Mouse (Mus musculus): ENCODE data around the gene En2.

The En2 gene

DNA sequence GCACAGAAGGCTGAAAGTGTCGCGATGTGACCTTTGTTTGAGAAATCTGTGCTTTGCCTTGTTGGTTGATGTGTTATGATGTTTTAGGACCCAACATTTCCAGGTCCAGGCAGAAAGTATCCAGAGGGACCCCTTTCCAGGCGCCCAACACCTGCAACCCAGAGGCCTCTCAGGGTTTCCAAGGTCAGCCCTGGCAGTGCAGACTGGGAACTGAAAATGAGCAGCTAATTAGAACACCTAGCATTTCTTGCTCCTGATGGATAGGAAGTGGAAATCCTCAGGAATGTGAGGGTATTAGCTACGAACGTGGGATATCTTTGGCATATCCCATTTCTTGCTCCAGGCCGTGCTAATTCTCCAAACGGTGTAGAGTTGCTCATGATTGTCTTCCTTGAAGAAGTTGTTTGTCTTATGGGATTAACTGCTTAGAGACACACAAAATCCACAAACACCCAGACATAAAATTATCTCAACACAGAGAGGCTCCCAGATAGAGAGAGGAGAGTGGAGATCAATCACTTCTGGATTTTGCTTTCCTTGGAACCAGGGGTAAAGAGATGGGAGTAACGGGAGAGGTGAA, 5.5 kb upstream of the En2 start:
- no peak for DNase-seq (ENCODE audit: low spot score in 2 of 2)

DNA sequence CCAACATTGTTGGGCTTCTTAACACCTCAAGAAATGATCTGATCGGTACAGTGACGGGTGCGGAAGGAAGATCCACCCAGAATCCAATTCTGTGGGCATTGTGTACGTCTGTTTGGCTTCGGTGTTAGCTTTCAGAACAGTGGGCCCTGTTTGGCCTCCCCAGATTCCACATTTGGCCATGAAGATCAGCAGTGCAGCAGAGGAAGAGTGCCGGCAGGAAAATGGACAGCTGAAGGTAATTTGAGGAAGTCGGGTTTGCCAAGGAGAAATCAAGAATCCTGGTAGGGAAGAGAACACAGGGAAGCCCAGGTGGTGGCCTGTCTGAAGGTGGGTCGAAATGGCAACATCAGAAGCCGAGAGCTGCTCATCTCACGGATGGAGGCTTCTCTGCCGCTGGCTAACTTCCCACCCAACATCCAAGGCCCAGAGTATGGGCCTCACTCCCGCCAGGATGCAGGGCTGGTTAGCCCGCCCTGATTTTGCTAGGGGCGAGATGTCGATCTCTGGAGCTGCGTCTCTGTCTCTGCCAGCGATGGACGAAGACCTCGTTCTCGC, 4.0 kb upstream of the En2 start:
- no peak for DNase-seq (ENCODE audit: low spot score in 2 of 2)

DNA sequence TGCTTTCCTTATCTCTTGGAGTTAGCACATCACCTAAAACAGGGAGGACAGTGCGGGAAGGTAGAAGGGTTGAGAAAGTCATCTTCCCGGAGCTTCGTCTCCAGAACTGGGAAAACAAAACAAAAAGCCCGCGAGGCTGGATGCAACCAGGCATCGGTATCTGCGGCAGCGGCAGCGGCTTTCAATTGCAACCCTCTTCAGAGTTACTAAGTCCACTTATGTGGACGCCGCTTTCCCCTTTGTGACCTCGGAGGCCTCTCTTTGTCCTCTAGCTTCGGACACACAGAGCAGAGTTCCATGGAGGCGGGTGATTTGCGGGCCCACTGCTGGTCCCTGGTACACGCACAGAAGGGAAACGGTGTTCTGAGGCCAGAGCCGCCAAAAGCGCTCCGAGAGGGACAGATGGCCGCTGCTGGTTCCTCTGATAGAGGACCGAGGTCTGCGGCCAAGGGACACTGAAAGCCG, 3.5 kb upstream of the En2 start:
- no peak for DNase-seq (ENCODE audit: low spot score in 2 of 2)

DNA sequence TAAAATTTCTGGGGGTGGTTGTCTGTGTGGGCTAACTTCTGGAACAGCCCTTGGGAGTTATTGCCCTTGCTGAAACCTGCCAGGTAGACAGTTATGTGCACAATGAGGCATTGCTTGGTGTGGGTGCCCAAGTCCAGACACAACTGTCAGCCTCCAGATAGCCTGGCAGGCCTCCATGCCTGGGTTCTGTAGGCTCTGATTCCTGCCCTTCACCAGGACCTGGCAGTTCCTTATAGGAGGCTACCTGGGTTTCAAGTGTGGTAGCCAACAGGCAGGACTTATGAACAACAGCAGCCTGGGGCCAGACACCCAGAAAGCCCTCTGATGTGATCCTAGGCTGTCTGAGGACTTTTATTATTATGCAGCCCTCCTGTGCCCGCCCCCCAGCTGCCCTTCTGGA, 1.6 kb upstream of the En2 start:
- no peak for DNase-seq (ENCODE audit: low spot score in 2 of 2)

DNA sequence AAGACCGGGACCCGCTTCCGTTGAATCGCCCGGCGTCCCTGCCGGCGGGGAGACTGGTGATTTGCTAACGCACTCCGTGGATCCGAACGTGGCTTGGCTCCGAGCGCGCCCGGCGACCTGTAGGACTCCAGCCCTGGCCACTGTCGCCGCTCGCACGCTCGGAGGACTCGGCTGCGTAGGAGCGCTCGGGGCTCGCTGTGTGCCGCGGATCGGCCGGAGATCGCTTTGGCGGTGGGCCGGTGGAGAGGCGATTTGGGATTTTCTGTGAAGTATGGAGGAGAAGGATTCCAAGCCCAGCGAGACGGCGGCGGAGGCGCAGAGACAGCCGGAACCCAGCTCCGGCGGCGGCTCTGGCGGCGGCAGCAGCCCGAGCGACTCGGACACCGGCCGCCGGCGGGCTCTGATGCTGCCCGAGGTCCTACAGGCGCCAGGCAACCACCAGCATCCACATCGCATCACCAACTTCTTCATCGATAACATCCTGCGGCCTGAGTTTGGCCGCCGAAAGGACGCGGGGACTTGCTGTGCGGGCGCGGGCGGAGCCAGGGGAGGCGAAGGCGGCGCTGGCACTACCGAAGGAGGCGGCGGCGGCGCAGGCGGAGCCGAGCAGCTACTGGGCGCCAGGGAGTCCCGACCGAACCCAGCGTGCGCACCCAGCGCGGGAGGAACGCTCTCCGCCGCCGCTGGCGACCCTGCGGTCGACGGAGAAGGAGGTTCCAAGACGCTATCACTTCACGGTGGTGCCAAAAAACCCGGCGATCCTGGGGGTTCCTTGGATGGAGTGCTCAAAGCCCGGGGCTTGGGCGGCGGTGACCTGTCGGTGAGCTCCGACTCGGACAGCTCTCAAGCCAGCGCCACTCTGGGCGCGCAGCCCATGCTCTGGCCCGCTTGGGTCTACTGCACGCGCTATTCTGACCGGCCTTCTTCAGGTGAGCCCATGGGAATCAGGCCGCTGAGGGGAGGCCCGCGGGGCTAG, 1.1 kb downstream of the En2 start:
- no peak for DNase-seq (ENCODE audit: low spot score in 2 of 2)

DNA sequence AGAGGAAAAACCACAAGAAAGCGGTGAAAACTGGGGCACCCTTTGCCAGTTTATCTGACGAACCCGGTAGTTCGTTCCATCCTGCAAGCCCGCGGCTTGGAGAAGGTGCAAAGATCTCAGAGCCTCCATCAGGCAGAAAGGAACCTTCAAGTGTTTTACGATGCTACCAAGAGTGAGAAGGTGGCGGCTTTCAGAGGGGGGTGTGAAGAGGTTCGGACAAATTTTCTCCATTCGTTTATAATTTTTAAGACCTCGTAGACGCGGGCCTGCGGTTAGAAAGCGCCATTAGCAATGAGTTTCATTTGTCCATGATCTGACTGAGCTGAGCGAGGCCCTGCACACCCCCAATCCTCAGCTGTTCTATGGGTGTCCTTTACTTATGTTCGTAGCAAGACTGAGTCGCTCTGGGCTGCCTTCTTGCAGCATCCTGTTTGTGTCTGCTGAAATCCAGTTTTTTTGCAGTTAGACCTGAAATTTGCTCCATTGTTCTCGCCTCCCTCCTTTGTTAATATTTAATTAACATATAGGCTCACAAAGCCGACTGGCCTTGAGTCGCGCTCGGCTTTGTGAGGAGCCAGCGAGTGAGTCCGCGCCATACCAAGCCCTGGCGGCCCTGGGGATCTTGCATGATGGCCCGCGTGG, 2.2 kb downstream of the En2 start:
- no peak for DNase-seq (ENCODE audit: low spot score in 2 of 2)

DNA sequence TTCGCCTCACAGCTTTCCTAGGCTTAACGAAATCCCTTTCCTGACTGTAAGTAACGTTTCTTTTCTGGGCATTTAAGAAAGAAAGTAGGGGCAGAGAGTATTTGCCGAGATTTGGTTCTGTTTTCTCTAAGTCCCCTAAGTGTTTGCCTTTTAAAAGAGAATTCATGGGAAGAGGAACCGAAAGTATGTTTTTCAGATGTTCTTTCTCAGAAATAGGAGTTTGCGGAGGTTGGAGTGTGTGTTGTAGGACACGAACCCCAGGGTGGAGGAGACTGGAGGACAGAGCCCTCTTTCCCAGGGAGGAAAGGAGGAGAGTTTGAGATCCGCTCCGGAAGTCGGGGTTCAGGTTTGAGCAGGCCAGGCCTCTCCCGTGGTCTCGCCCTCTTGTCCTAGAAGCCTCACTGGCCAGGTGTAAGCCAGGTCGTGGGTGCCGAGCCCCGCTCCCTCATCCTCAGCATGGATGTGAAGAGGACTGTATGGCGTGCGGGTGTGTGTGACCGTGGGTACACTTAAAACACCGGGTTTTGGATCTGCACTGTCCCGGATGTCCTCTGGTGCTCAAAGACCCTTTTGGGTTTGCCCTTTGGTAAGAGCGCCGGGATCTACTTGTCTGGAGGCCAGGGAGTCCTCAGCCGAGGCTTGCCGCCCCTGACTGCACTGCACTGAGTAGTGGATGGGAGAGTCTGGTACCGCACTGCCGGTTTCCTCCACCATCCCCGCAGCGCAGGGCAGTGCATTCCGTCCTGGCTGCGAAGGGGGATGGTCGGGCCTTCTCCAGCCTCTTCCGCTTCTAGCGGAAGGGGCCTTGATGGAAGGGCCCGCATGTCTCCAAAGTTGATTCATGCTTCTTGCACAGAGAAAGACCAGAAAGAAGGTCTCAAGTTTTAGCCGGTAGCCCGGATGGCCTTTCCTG, 3.0 kb downstream of the En2 start:
- DNase-seq (ENCODE audit: low spot score in 2 of 2), result no peak

DNA sequence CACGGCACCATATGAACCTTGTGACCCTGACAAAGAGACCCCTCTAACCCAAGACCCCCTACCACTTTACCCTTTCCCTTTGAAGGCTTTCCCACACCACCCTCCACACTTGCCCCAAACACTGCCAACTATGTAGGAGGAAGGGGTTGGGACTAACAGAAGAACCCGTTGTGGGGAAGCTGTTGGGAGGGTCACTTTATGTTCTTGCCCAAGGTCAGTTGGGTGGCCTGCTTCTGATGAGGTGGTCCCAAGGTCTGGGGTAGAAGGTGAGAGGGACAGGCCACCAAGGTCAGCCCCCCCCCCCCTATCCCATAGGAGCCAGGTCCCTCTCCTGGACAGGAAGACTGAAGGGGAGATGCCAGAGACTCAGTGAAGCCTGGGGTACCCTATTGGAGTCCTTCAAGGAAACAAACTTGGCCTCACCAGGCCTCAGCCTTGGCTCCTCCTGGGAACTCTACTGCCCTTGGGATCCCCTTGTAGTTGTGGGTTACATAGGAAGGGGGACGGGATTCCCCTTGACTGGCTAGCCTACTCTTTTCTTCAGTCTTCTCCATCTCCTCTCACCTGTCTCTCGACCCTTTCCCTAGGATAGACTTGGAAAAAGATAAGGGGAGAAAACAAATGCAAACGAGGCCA, 3.8 kb downstream of the En2 start:
- no peak for DNase-seq (ENCODE audit: low spot score in 2 of 2)

DNA sequence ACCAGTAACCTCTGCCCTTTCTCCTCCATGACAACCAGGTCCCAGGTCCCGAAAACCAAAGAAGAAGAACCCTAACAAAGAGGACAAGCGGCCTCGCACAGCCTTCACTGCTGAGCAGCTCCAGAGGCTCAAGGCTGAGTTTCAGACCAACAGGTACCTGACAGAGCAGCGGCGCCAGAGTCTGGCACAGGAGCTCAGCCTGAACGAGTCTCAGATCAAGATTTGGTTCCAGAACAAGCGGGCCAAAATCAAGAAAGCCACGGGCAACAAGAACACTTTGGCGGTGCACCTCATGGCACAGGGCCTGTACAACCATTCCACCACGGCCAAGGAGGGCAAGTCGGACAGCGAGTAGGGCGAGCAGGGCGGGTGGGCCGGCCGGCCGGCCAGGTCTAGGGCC, 4.6 kb downstream of the En2 start:
- DNase-seq (ENCODE audit: low spot score in 2 of 2), result no peak

DNA sequence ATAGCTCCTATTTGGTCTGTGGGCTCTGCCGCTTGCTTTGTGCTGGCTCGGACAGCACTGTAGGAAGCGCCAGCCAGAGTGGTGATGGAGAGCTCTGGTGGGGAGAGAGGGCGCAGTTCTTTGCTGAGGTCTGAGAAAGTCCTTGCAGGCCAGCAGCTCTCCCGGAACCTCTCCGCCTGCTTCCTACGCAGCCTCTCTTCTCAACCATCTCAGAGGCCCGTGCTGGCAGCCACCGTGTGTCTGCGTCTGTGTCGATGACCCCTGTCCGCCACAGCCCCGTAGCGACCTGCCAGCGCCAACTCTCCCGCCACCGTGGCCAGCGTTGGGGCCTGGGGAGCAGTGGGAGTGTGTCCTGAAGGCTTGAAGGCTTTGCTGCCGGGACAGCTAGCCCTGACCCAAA, 5.4 kb downstream of the En2 start:
- DNase-seq (ENCODE audit: low spot score in 2 of 2), result no peak

DNA sequence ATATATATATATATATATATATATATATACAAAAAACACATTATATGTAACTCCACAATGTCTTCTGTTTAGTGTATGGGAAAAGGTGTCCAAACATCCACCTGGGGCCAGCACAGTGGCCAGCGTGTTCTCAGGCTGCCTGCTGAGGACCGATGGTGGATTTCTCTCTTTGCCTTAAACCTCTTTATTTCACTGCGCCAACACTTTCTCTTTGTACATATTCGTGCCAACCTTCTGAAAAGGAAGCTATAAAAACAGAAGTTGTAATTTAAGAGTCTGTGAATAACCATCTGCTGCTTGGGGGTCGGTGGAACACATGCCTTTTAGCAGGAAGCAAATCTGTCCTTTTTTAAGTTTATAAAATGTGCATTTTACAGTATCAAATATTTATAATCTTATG, 6.2 kb downstream of the En2 start:
- DNase-seq (ENCODE audit: low spot score in 2 of 2), result no peak

DNA sequence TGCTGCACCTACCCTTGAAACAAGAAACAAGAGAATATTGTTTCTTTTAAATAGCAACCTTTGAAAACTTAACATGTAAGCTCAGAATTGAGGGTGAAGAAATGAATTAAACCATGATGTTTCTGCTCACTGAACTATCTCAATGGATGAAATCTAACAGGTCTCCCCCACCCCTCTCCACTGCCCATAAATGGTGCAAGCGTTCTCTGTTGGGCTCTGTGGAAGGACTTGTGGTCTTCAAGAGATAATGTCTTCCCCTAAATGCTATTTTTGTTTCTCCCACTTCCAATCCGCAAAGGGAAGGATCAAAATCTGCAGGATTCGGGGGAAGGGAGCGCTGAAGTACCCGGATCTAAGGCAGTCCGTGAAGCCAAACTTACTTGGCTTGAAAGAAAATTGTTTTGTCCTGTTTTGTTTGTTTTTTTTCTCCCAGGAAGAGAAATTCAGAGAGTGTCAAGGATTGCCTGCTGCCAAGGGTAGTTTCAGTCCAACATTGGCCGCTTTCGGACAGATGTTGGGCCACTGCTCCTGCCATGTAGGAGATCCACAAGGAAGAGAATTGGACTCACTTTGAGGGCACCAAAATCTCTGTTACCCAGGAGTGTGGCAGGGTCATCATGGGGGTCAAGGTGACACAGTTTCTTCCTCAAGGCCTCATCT, 6.9 kb downstream of the En2 start:
- no peak for DNase-seq (ENCODE audit: low spot score in 2 of 2)

DNA sequence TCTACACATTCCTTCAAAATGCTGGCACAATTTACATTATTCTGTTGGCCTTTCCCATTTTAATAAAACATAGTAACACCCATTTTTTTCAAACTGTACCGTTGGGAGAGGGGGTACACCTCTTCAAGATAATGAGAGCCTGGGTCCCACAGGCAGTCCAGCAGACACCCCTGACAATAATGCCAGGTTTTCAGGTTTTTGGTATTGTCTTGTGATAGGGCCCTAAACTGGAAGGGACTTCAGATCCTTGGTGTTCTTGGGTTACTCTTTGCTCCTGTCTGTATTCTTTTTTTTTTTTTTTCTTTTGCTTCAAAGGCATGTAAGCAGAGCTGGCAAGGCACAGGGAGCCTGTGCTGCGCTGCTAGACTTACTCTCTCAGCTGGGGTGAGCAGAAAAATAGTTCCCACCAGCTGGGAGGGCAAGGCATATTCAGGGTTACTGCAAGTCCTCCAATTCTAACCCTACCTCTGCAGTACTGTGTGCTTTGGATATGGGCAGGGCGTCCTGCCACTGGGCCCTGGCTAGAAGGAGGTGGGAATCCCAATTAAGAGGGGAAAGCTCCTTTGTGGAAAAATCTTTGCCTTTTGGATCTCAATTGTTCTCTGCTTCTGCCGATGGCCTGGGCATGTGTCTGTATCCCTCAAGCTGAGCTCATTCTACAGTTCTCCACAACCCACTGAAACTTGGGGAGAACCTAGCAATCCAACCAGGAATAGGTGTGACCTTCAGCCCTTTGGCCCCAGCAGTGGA, 7.6 kb downstream of the En2 start:
- DNase-seq (ENCODE audit: low spot score in 2 of 2), result no peak

DNA sequence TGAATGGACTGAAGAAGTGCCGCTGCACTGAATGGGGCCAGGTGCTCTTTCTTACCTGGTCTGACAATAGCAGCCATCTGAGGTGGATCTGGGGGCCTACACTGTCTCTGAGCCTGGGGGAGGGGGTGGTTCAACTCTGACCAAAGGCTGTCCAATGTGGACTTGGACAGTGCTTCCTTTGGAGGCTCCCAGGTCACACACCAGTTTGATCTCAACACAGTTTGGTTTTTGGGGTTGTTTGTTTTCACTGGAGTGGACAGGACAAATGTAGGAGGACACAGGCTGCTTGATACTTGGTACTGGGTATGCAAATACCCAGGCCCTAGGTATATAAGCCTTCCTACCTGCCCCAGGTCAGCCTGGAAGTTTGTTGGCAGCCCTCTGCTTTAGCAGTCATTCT, 8.2 kb downstream of the En2 start:
- DNase-seq (ENCODE audit: low spot score in 2 of 2), result no peak

DNA sequence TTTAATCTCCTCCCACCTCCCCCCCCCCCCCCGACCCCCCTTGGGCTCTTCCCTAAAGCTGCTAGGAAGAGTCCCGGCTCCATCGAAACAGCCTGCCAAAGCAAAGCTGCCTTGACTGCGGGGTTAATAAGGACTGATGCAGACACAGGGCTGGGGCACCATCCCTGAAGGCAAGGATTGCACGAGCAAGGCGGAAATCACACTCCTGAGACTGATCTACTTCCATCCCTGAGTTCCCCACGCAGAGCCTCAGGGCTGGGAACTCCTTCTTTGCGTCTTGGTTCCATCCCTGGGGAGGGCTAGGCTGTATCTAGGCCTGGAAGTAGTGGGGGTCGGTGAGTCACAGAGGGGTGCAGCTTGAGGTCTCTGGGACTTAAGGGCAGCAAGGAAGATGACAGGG, 8.6 kb downstream of the En2 start:
- no peak for DNase-seq (ENCODE audit: low spot score in 2 of 2)

DNA sequence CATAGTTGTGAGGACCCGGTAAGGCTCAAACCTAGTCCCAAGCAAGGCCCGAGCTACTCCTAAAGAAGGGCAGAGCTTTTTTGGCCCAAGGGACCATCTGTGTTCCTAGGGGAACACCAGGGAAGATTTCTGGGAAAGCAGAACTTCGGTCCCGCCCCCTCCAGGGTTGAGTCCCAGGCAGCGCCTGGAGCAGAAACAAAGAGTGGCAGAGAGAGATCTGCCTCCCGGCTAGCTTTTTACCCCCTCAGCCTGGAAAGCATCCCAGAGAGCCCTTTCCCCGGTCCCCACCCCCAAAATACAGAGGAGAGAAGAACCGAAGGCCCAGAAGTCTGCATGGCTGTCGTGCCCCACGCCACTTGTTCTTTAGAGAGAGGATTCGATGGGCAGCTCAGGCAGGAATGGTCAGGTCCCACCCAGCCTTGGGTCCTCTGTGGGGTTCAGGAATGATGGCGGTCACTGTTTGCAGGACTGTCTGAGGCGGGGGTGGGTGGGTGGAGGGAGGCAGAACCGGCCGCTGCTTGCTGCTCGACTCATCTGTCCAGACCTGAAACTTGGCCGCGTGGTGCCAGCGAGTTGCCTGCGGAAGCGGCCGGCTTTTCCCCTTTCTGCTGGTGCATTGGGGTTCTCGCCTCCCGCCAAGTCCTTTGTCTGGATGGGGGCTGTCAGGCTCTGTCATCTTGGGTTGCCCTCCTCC, 9.5 kb downstream of the En2 start:
- no peak for DNase-seq (ENCODE audit: low spot score in 2 of 2)

DNA sequence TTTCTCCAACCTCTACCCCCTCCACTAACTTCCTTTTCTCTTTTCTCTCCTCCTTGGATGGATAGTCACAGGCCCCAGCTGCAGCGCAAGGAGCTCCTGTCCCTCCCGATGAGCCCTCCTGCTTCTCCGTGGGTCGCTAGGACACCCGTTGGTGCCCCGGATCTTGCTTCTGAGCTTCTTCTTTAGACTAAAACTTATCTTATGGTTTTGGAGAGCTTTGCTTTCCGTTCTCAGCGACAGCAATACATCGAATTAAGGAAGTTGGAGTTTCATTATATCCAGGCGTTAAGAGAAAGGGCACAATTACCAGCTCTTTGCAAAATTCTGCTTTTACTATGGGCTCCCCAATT, 10.1 kb downstream of the En2 start:
- no peak for DNase-seq (ENCODE audit: low spot score in 2 of 2)

DNA sequence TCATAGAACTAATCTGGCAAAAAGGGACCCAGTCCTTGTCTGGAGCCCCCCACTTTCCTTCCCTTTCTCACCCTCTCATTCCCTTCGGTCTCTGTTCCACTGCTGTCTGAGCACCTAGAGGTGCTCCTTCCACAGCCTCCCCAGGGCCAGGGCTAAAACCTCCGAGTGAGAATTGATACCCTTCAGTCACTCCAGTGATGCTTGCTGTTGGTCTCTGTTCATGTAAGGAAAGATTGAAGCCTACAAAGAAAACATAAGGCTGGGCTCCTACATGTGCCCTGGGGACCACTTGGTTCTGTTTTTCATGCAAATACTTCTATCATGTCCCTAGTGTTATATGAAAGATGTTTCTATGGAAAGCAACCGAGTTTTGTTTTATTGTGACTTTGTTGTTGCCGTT, 10.5 kb downstream of the En2 start:
- DNase-seq (ENCODE audit: low spot score in 2 of 2), result no peak

DNA sequence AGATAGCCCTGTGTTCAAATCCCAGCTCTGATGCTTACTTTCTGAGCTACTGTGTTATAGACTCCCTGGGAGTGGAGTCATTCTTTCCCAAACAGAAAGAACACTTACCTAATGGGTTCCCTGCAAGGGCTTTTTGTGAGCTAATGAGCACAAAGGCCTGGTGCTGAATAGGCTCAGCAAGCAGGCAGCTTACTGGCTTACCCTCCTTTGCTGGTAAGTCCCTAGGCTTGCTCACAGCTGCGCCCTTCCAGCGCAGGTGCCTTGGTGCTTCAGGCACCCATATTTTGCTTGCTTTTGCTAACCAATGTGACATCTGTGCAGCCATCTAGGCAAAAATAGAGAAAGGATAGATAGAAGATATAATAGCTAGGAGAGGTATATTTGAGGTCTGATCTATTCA, 11.1 kb downstream of the En2 start:
- no peak for DNase-seq (ENCODE audit: low spot score in 2 of 2)
